ENCODE assay signal across 9 mouse cellular contexts in the genomic region with DNA sequence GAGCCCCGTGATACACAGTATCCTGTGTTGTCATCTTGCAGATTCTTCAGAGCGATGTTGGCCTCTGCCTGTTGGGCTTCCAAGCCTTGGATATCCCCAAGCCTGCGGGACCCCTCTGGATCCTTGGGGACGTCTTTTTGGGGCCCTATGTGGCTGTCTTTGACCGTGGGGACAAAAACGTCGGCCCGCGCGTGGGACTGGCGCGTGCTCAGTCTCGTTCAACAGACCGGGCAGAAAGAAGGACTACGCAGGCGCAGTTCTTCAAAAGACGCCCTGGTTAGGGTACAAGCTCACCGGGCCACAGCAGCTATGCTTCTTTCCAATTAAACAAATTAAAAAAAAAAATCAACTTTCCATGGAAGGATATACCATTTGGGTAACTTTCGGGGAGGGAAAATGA. TPM values are rescaled to one million over a fixed set of nuclear protein-coding genes. Genes with fewer than 3 reads are reported as not detected.
A peak's percentile ranks its signal among the peaks of the same experiment; 100 is the strongest.
DNase-seq lines count a peak whose midpoint lies in the region; ATAC-seq and TF ChIP-seq lines count a peak whose summit lies in the region.
"Had no signal": no experiment of that assay in that cellular context is flagged by ENCODE, and none has a peak within 500 bp of the region (broad histone marks: within the 10 kb centered on the region; RNA-seq: fewer than 3 reads in every experiment).

No protein-coding gene starts in this region.

- no peak for ATAC-seq in kidney, embryonic 15.5 days (replicated peaks; ENCODE audit: low FRiP score)
- no peak for ATAC-seq in intestine, embryonic 14.5 days (replicated peaks; ENCODE audit: low FRiP score, low TSS enrichment, low read depth)
- no peak for ATAC-seq in liver, postnatal 0 days
- ATAC-seq in stomach, postnatal 0 days (ENCODE audit: low FRiP score, low TSS enrichment): no peak
- no peak for ATAC-seq in megakaryocyte progenitor cell, adult 5-6 weeks (replicated peaks; ENCODE audit: poor library complexity)
- ATAC-seq: Patski had no signal

- no peak for DNase-seq in kidney, adult 8-10 months
- DNase-seq in cerebellum, postnatal 25 days: peak; percentile 85 to 88
- DNase-seq in intestine, embryonic 14.5 days (ENCODE audit: low spot score): no peak
- DNase-seq in liver, postnatal 0 days: no peak
- DNase-seq in stomach, postnatal 0 days (ENCODE audit: low spot score): no peak
- no peak for DNase-seq in Muller cell, postnatal 12 days (ENCODE audit: inconsistent ontology term)

- no peaks in the 10 kb centered on the region for H3K9me3 ChIP-seq in kidney, embryonic 15.5 days (replicated peaks)
- H3K9me3 ChIP-seq in intestine, embryonic 14.5 days (ENCODE audit: control insufficient read depth, low read length): no peaks in the 10 kb centered on the region
- H3K9me3 ChIP-seq in liver, postnatal 0 days (ENCODE audit: low read length): no peaks in the 10 kb centered on the region
- H3K9me3 ChIP-seq in stomach, postnatal 0 days (ENCODE audit: control insufficient read depth, low read length): no peaks in the 10 kb centered on the region

- no peak overlapping the region for H3K27ac ChIP-seq in kidney, embryonic 15.5 days
- H3K27ac ChIP-seq in intestine, embryonic 14.5 days (ENCODE audit: low read depth): no peak overlapping the region
- H3K27ac ChIP-seq in liver, postnatal 0 days (ENCODE audit: low read depth): no peak overlapping the region
- no peak overlapping the region for H3K27ac ChIP-seq in stomach, postnatal 0 days (replicated peaks)

- H3K4me2 ChIP-seq in kidney, embryonic 15.5 days: peak overlapping the region; percentile 61
- H3K4me2 ChIP-seq in intestine, embryonic 14.5 days (ENCODE audit: low read length): peak overlapping the region; percentile 39
- H3K4me2 ChIP-seq in liver, postnatal 0 days (ENCODE audit: low read depth, low read length): no peak overlapping the region
- H3K4me2 ChIP-seq in stomach, postnatal 0 days (replicated peaks; ENCODE audit: low read depth): peak overlapping the region; percentile 34

- no peak for TF ChIP-seq EP300 in liver, postnatal 0 days (IDR thresholded peaks at IDR 0.05; ENCODE audit: low read depth)
- no peak for TF ChIP-seq EP300 in stomach, postnatal 0 days (optimal IDR thresholded peaks at IDR 0.05)

- WGBS in kidney, embryonic 15.5 days: 15% methylated on average over 19 of the region's 19 CpGs
- 13% methylated on average over 19 of the region's 19 CpGs for WGBS in intestine, embryonic 14.5 days
- WGBS in liver, postnatal 0 days (ENCODE audit: insufficient replicate concordance): 17% methylated on average over 19 of the region's 19 CpGs
- 13% methylated on average over 19 of the region's 19 CpGs for WGBS in stomach, postnatal 0 days

- H3K4me1 ChIP-seq in kidney, embryonic 15.5 days: peaks cover 44% of the 10 kb centered on the region
- H3K4me1 ChIP-seq in intestine, embryonic 14.5 days (replicated peaks; ENCODE audit: control insufficient read depth, insufficient read depth, low read length): peaks cover 13% of the 10 kb centered on the region
- peaks cover 26% of the 10 kb centered on the region for H3K4me1 ChIP-seq in liver, postnatal 0 days (ENCODE audit: insufficient read depth)
- H3K4me1 ChIP-seq in stomach, postnatal 0 days (replicated peaks; ENCODE audit: control insufficient read depth, insufficient read depth): peaks cover 4% of the 10 kb centered on the region

- H3K27me3 ChIP-seq in kidney, embryonic 15.5 days: peaks cover 76% of the 10 kb centered on the region
- peaks cover 72% of the 10 kb centered on the region for H3K27me3 ChIP-seq in intestine, embryonic 14.5 days (replicated peaks; ENCODE audit: control insufficient read depth, insufficient read depth, low read length)
- peaks cover 58% of the 10 kb centered on the region for H3K27me3 ChIP-seq in liver, postnatal 0 days (ENCODE audit: insufficient read depth, low read length)
- H3K27me3 ChIP-seq in stomach, postnatal 0 days (ENCODE audit: control insufficient read depth, insufficient read depth, low read length): peaks cover 11% of the 10 kb centered on the region; the same call in 1 of the 2 replicates

- peak overlapping the region; percentile 34 for H3K4me3 ChIP-seq in kidney, embryonic 15.5 days (replicated peaks)
- H3K4me3 ChIP-seq in intestine, embryonic 14.5 days (ENCODE audit: low read depth, low read length): peak overlapping the region; percentile 16
- H3K4me3 ChIP-seq in liver, postnatal 0 days (ENCODE audit: low read depth, low read length): 0 out of 2 replicates have a peak overlapping the region, but pooled peaks have one; percentile 17
- H3K4me3 ChIP-seq in stomach, postnatal 0 days (ENCODE audit: low read depth, low read length): peak overlapping the region; percentile 17; the same call in 1 of the 2 replicates

- no peaks in the 10 kb centered on the region for H3K36me3 ChIP-seq in kidney, embryonic 15.5 days
- no peaks in the 10 kb centered on the region for H3K36me3 ChIP-seq in intestine, embryonic 14.5 days (ENCODE audit: control insufficient read depth, insufficient read depth, low read length)
- H3K36me3 ChIP-seq in liver, postnatal 0 days (replicated peaks; ENCODE audit: insufficient read depth, low read length): no peaks in the 10 kb centered on the region; the same call in 1 of the 2 replicates
- no peaks in the 10 kb centered on the region for H3K36me3 ChIP-seq in stomach, postnatal 0 days (ENCODE audit: control insufficient read depth, insufficient read depth, low read length)

- TF ChIP-seq CTCF in liver, postnatal 0 days (IDR thresholded peaks at IDR 0.05; ENCODE audit: low read depth): no peak
- TF ChIP-seq CTCF in stomach, postnatal 0 days (IDR thresholded peaks at IDR 0.05; ENCODE audit: low read depth): no peak

- no peak overlapping the region for H3K9ac ChIP-seq in kidney, embryonic 15.5 days
- H3K9ac ChIP-seq in intestine, embryonic 14.5 days (ENCODE audit: low read length): no peak overlapping the region
- H3K9ac ChIP-seq in liver, postnatal 0 days (replicated peaks): no peak overlapping the region
- H3K9ac ChIP-seq in stomach, postnatal 0 days (ENCODE audit: low read length): no peak overlapping the region

RNA-seq across cellular contexts. Expression of a gene that starts 3.9 kb away (rescaled TPM):
- 0.17 and 0.30 TPM in 2 replicates for polyA plus RNA-seq in kidney, embryonic 15.5 days (2015; fragmentation: Nextera tagmentation; extraction: Ambion mirVana)
- 0.19 and 0.26 TPM in 2 replicates for polyA plus RNA-seq in intestine, embryonic 14.5 days (2014; fragmentation: Nextera tagmentation; extraction: Ambion mirVana)
- 0.13 and 0.20 TPM in 2 replicates for polyA plus RNA-seq in liver, postnatal 0 days (2015; fragmentation: Nextera tagmentation; extraction: Ambion mirVana)
- 0.06 and 0.10 TPM in 2 replicates for polyA plus RNA-seq in stomach, postnatal 0 days (2015; fragmentation: Nextera tagmentation; extraction: Ambion mirVana)
- 0.25 and 0.66 TPM in 2 replicates for total RNA-seq in megakaryocyte progenitor cell, adult 5-6 weeks (2015)
- total RNA-seq in megakaryocyte progenitor cell, adult 5-6 weeks (2017): 0.04 TPM in 1 of 2 replicates, not detected in the other

RNA-seq across cellular contexts. Expression of a gene that starts 14.3 kb away (rescaled TPM):
- 30.3 and 33.2 TPM in 2 replicates for polyA plus RNA-seq in kidney, embryonic 15.5 days (2015; fragmentation: Nextera tagmentation; extraction: Ambion mirVana)
- 1.6 and 1.7 TPM in 2 replicates for polyA plus RNA-seq in intestine, embryonic 14.5 days (2014; fragmentation: Nextera tagmentation; extraction: Ambion mirVana)
- 17.0 and 17.8 TPM in 2 replicates for polyA plus RNA-seq in liver, postnatal 0 days (2015; fragmentation: Nextera tagmentation; extraction: Ambion mirVana)
- polyA plus RNA-seq in stomach, postnatal 0 days (2015; fragmentation: Nextera tagmentation; extraction: Ambion mirVana): 0.50 and 0.55 TPM in 2 replicates
- 219 and 232 TPM in 2 replicates for total RNA-seq in megakaryocyte progenitor cell, adult 5-6 weeks (2015)
- total RNA-seq in megakaryocyte progenitor cell, adult 5-6 weeks (2017): 91.2 and 121 TPM in 2 replicates

RNA-seq across cellular contexts. Expression of a gene that starts 32.8 kb away (rescaled TPM):
- 74.6 and 76.8 TPM in 2 replicates for polyA plus RNA-seq in kidney, embryonic 15.5 days (2015; fragmentation: Nextera tagmentation; extraction: Ambion mirVana)
- 69.4 and 70.6 TPM in 2 replicates for polyA plus RNA-seq in intestine, embryonic 14.5 days (2014; fragmentation: Nextera tagmentation; extraction: Ambion mirVana)
- 33.6 and 33.9 TPM in 2 replicates for polyA plus RNA-seq in liver, postnatal 0 days (2015; fragmentation: Nextera tagmentation; extraction: Ambion mirVana)
- 56.5 and 59.7 TPM in 2 replicates for polyA plus RNA-seq in stomach, postnatal 0 days (2015; fragmentation: Nextera tagmentation; extraction: Ambion mirVana)
- 39.4 and 43.7 TPM in 2 replicates for total RNA-seq in megakaryocyte progenitor cell, adult 5-6 weeks (2015)
- total RNA-seq in megakaryocyte progenitor cell, adult 5-6 weeks (2017): 42.6 and 45.7 TPM in 2 replicates

RNA-seq across cellular contexts. Expression of a gene that starts 37.9 kb away (rescaled TPM):
- 95.4 and 101 TPM in 2 replicates for polyA plus RNA-seq in kidney, embryonic 15.5 days (2015; fragmentation: Nextera tagmentation; extraction: Ambion mirVana)
- 74.7 and 75.2 TPM in 2 replicates for polyA plus RNA-seq in intestine, embryonic 14.5 days (2014; fragmentation: Nextera tagmentation; extraction: Ambion mirVana)
- 18.9 and 25.1 TPM in 2 replicates for polyA plus RNA-seq in liver, postnatal 0 days (2015; fragmentation: Nextera tagmentation; extraction: Ambion mirVana)
- 18.7 and 18.9 TPM in 2 replicates for polyA plus RNA-seq in stomach, postnatal 0 days (2015; fragmentation: Nextera tagmentation; extraction: Ambion mirVana)
- 51.4 and 70.3 TPM in 2 replicates for total RNA-seq in megakaryocyte progenitor cell, adult 5-6 weeks (2015)
- 64.4 and 77.2 TPM in 2 replicates for total RNA-seq in megakaryocyte progenitor cell, adult 5-6 weeks (2017)

RNA-seq across cellular contexts. Expression of a gene that starts 54.6 kb away (rescaled TPM):
- polyA plus RNA-seq in kidney, embryonic 15.5 days (2015; fragmentation: Nextera tagmentation; extraction: Ambion mirVana): 0.16 TPM in 1 of 2 replicates, not detected in the other
- 0.12 and 0.20 TPM in 2 replicates for polyA plus RNA-seq in intestine, embryonic 14.5 days (2014; fragmentation: Nextera tagmentation; extraction: Ambion mirVana)
- polyA plus RNA-seq in liver, postnatal 0 days (2015; fragmentation: Nextera tagmentation; extraction: Ambion mirVana): 9.5 and 10.1 TPM in 2 replicates
- 0.13 and 0.22 TPM in 2 replicates for polyA plus RNA-seq in stomach, postnatal 0 days (2015; fragmentation: Nextera tagmentation; extraction: Ambion mirVana)
- total RNA-seq in megakaryocyte progenitor cell, adult 5-6 weeks (2015): 0.20 TPM in 1 of 2 replicates, not detected in the other
- 0.04 TPM in 1 of 2 replicates, not detected in the other for total RNA-seq in megakaryocyte progenitor cell, adult 5-6 weeks (2017)

Comparison
In these comparisons a context has a peak if more than half of its experiments do, and no peak if none do; other contexts are left out.
1. DNase-seq: peak in cerebellum, postnatal 25 days (2 of 2); none in kidney, adult 8-10 months (0 of 2), intestine, embryonic 14.5 days (single experiment), liver, postnatal 0 days (single experiment), stomach, postnatal 0 days (single experiment) and Muller cell, postnatal 12 days (single experiment).
2. Peak in every context shown above with its lines, with median percentiles within 50 percentile points of each other: H3K4me3 ChIP-seq.